Mouse (Mus musculus) megakaryocyte, embryonic 14.5 days (primary cell): ENCODE measurements around the gene 1810065E05Rik. TPM values are rescaled to one million over a fixed set of nuclear protein-coding genes. Genes with fewer than 3 reads are reported as not detected.

Source experiments
- H3K27me3 ChIP-seq: replicated peaks from 2 replicates; pipeline ENCODE3; 2012; ENCODE audit warnings: inconsistent platforms
- H3K36me3 ChIP-seq: replicated peaks from 2 replicates; pipeline ENCODE3; 2012; ENCODE audit warnings: low read length, inconsistent platforms, mixed read lengths
- H3K4me1 ChIP-seq: 2 replicates; pipeline ENCODE4 v1.6.1; 2012; ENCODE audit warnings: inconsistent platforms
- H3K4me3 ChIP-seq: replicated peaks from 2 replicates; pipeline ENCODE3; 2012; ENCODE audit warnings: moderate library complexity, mild to moderate bottlenecking, inconsistent platforms
- H3K9me3 ChIP-seq: 2 replicates; pipeline ENCODE4 v1.6.1; 2012; ENCODE audit warnings: inconsistent platforms
- FLI1 ChIP-seq: IDR thresholded peaks from 2 replicates; pipeline ENCODE4 v1.6.1; 2012; ENCODE audit warnings: low read length, inconsistent platforms, mixed read lengths
- GATA1 ChIP-seq: IDR thresholded peaks from 3 replicates; pipeline ENCODE4 v1.6.1; 2012; ENCODE audit warnings: mixed read lengths, low read length, inconsistent platforms, borderline replicate concordance
- polyA plus RNA-seq: library from polyadenylated mRNA; stranded (reverse); fragments of >175 nt; gene quantifications from 2 replicates; pipeline ENCODE4 v1.2.3, GENCODE M21; 2012; ENCODE audit warnings: low replicate concordance; ENCODE audit not compliant: insufficient read depth

Gene 1810065E05Rik
- polyA plus RNA-seq, 1 experiment, result not detected

DNA sequence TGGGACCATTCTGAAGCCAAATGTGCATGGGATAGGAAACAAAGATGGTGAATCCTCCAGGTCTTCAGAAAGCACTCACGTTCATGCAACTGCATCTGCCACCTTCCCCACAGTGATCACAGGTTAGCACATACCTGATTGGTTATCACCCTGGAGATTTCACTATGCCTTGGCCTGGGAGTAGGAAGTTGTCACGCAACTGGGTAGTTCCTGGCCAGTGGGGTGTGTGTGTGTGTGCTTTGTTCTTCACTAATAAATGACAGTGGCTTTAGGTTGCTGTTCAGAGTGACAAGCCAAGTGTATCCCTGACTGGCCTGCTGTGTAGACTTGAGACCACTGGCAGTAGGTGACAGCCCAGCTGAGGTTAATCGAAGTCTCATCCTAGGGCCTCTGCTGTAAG lies 11.3 kb downstream of the 1810065E05Rik start, which contains the start of gene Gm12253:
Gene Gm12253 (plus strand): TSS at position 301 of the 400 bp plus-strand sequence.
- H3K36me3 ChIP-seq, result no peaks in the 10 kb centered on the region
- peaks cover 7% of the 10 kb centered on the region; the same call in 1 of the 2 replicates for H3K4me1 ChIP-seq
- H3K4me3 ChIP-seq, result no peak within 1 kb of the TSS
- H3K27me3 ChIP-seq, result peaks cover 17% of the 10 kb centered on the region
- no peaks in the 10 kb centered on the region for H3K9me3 ChIP-seq
- no peak for TF ChIP-seq FLI1
- no peak for TF ChIP-seq GATA1

DNA sequence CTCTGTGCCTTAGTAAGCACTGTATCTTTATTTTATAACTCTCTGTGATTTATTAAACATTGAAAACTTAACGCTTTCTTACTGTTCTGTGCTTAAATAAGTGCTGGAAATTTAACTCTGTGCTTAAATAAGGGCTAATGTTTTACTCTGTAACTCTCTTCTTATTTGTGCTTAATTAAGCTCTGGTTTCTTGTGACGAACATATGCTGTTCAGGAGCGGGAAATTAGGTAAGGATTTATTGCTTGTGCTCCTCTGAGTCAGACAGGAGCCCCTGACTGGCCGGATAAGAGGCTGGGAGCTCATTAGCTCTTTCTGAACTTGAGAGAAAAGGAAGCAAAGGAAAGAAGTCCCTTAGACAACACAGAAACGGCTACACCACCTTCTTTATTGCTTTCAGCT lies 17.0 kb downstream of the 1810065E05Rik start:
- no peak overlapping the region for H3K4me3 ChIP-seq
- peaks cover 7% of the 10 kb centered on the region; the same call in 1 of the 2 replicates for H3K4me1 ChIP-seq
- no peaks in the 10 kb centered on the region for H3K36me3 ChIP-seq
- TF ChIP-seq FLI1 (no peak), GATA1 (no peak)
- no peaks in the 10 kb centered on the region for H3K9me3 ChIP-seq
- peaks cover 16% of the 10 kb centered on the region for H3K27me3 ChIP-seq

DNA sequence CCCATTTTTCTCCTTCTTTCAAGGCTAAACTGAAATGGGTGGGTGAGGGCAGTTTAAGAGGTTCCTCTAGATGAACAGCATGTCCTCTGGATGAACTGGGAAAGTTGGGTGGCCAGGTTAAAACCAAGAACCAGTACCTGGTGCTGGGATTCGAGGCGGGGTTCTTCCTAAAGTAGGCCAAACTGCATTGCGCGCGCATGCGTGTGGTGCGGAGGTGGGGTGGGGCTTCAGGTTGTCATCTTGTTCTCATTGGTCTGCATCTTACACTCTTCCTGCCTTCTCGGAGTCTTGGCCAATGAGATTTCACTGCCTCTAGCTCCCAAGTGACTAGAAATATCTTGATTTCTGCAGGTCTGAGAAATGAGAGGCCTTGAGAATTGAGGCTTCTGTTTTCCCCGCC lies 31.8 kb downstream of the 1810065E05Rik start, which contains the start of gene Lypd9:
Gene Lypd9 (minus strand): TSS at position 165 of the 400 bp plus-strand sequence.
- TF ChIP-seq GATA1 (no peak), FLI1 (no peak)
- Histone ChIP-seq H3K9me3 (peaks cover 7% of the 10 kb centered on the region), H3K4me1 (no peaks in the 10 kb centered on the region), H3K4me3 (no peak within 1 kb of the TSS), H3K27me3 (peaks cover 7% of the 10 kb centered on the region), H3K36me3 (no peaks in the 10 kb centered on the region)

DNA sequence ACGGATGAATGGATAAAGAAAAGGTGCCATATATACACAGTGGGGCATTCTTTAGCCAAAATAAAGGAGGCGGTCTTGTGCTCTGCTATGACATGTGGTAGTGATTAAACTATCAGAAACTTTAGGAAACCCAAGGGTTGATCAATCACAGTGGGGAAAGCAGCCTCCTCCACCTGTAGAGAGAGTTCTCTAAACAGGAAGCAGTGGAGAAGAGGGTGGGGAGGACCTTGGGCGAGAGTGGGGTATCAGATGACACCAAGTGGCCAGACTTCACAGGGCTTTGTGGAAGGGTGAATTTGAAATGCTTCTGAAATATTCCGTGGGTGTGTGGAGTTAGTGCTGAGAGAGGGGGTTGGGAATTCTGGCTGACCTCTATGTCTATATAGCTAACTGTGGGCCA lies 32.7 kb downstream of the 1810065E05Rik start:
- Histone ChIP-seq H3K36me3 (no peaks in the 10 kb centered on the region), H3K4me1 (no peaks in the 10 kb centered on the region), H3K4me3 (no peak overlapping the region), H3K27me3 (peaks cover 7% of the 10 kb centered on the region), H3K9me3 (no peaks in the 10 kb centered on the region; the same call in 1 of the 2 replicates)
- TF ChIP-seq GATA1 (no peak), FLI1 (no peak)

DNA sequence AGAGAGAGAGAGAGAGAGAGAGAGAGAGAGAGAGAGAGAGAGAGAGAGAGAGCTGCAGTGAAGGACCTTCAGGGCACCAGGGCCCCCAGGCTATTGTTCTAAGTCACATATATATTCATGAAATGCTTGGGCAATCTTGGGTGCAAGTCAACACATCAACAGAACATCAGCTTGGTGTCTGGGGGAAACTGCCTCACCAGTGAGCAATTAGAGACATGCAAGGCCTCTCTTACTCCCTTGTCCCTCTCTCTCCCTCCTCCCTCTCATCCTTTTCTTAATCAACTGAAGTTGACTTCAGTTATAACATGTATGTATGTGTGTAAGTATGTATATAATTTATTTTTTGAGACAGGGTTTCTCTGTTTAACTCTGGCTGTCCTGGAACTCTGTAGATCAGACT lies 41.3 kb downstream of the 1810065E05Rik start, which contains the start of gene Olfr30:
Gene Olfr30 (minus strand): TSS at position 101 of the 400 bp plus-strand sequence.
- Histone ChIP-seq H3K27me3 (peaks cover 10% of the 10 kb centered on the region), H3K4me3 (no peak within 1 kb of the TSS), H3K36me3 (no peaks in the 10 kb centered on the region), H3K4me1 (no peaks in the 10 kb centered on the region), H3K9me3 (no peaks in the 10 kb centered on the region)
- TF ChIP-seq FLI1, result no peak
- TF ChIP-seq GATA1, result no peak

Other genes starting within 250 kb of the 1810065E05Rik start
- 13.3 and 15.7 TPM in 2 replicates for gene Mrpl22, start 249.4 kb upstream of the 1810065E05Rik start, polyA plus RNA-seq
- 15.1 and 23.5 TPM in 2 replicates for gene Igtp, start 221.6 kb upstream of the 1810065E05Rik start, polyA plus RNA-seq
- gene Irgm2, start 221.5 kb upstream of the 1810065E05Rik start, polyA plus RNA-seq, result 0.48 and 2.1 TPM in 2 replicates
- 0.19 TPM in 1 of 2 replicates, not detected in the other for gene 4930438A08Rik, start 146.3 kb upstream of the 1810065E05Rik start, polyA plus RNA-seq
- gene Zfp692, start 114.0 kb upstream of the 1810065E05Rik start, polyA plus RNA-seq, result 7.7 and 14.6 TPM in 2 replicates
- 11.6 and 18.5 TPM in 2 replicates for gene Zfp672, start 90.8 kb upstream of the 1810065E05Rik start, polyA plus RNA-seq
- 2.9 and 15.9 TPM in 2 replicates for gene Sh3bp5l, start 90.4 kb upstream of the 1810065E05Rik start, polyA plus RNA-seq
- gene Lypd8, start 42.1 kb upstream of the 1810065E05Rik start, polyA plus RNA-seq, result not detected in 2 replicates
- not detected in 2 replicates for gene Gm12253, start 11.4 kb downstream of the 1810065E05Rik start, polyA plus RNA-seq
- gene Lypd9, start 31.8 kb downstream of the 1810065E05Rik start, polyA plus RNA-seq, result not detected in 2 replicates
- gene Olfr30, start 41.2 kb downstream of the 1810065E05Rik start, polyA plus RNA-seq, result not detected in 2 replicates
- not detected in 2 replicates for gene Olfr332, start 71.4 kb downstream of the 1810065E05Rik start, polyA plus RNA-seq
- gene Olfr331, start 81.5 kb downstream of the 1810065E05Rik start, polyA plus RNA-seq, result not detected in 2 replicates
- not detected in 2 replicates for gene Olfr330, start 113.7 kb downstream of the 1810065E05Rik start, polyA plus RNA-seq
- gene Olfr329-ps, start 125.3 kb downstream of the 1810065E05Rik start, polyA plus RNA-seq, result not detected in 2 replicates
- gene Olfr328, start 134.5 kb downstream of the 1810065E05Rik start, polyA plus RNA-seq, result 0.44 TPM in 1 of 2 replicates, not detected in the other
- not detected in 2 replicates for gene Olfr224, start 149.4 kb downstream of the 1810065E05Rik start, polyA plus RNA-seq
- gene Olfr325, start 156.6 kb downstream of the 1810065E05Rik start, polyA plus RNA-seq, result not detected in 2 replicates
- not detected in 2 replicates for gene Olfr324, start 174.0 kb downstream of the 1810065E05Rik start, polyA plus RNA-seq
- not detected in 2 replicates for gene 2210407C18Rik, start 195.0 kb downstream of the 1810065E05Rik start, polyA plus RNA-seq
- gene Olfr323, start 209.4 kb downstream of the 1810065E05Rik start, polyA plus RNA-seq, result not detected in 2 replicates
- 7.9 and 18.0 TPM in 2 replicates for gene Trim58, start 219.4 kb downstream of the 1810065E05Rik start, polyA plus RNA-seq
- gene Olfr322, start 237.7 kb downstream of the 1810065E05Rik start, polyA plus RNA-seq, result not detected in 2 replicates